Mouse (Mus musculus) stomach, postnatal 0 days (tissue): ENCODE measurements around the gene Foxp2. TPM values are rescaled to one million over a fixed set of nuclear protein-coding genes. Genes with fewer than 3 reads are reported as not detected.

Experiments used
- ATAC-seq: fragments of 200-750 bp; cut with Nextera tagmentation; 2 replicates; pipeline ENCODE4 v1.8.0; 2017; ENCODE audit not compliant: low FRiP score, low TSS enrichment
- DNase-seq: peaks from one replicate; pipeline ENCODE4 v3.0.0-alpha.2; 2016; ENCODE audit warnings: low spot score
- H3K27ac ChIP-seq: fragments of 300-500 bp; sonication (generic); replicated peaks from 2 replicates; pipeline ENCODE4 v1.5.1; 2014; ENCODE audit warnings: mild to moderate bottlenecking, control low read depth
- H3K27me3 ChIP-seq: fragments of 300-500 bp; sonication (generic); 2 replicates; pipeline ENCODE4 v1.6.1; 2014; ENCODE audit warnings: low read length; ENCODE audit not compliant: control insufficient read depth, insufficient read depth
- H3K36me3 ChIP-seq: fragments of 300-500 bp; sonication (generic); 2 replicates; pipeline ENCODE4 v1.6.1; 2014; ENCODE audit warnings: low read length, mixed read lengths; ENCODE audit not compliant: control insufficient read depth, insufficient read depth
- H3K4me1 ChIP-seq: fragments of 300-500 bp; sonication (generic); replicated peaks from 2 replicates; pipeline ENCODE4 v1.6.1; 2014; ENCODE audit warnings: antibody characterized with exemption; ENCODE audit not compliant: control insufficient read depth, insufficient read depth
- H3K4me2 ChIP-seq: fragments of 300-500 bp; sonication (generic); replicated peaks from 2 replicates; pipeline ENCODE4 v1.6.1; 2014; ENCODE audit warnings: low read depth, mild to moderate bottlenecking, control low read depth, moderate library complexity
- H3K4me3 ChIP-seq: fragments of 300-500 bp; sonication (generic); 2 replicates; pipeline ENCODE4 v1.5.1; 2014; ENCODE audit warnings: low read depth, low read length, control low read depth
- H3K9ac ChIP-seq: fragments of 300-500 bp; sonication (generic); 2 replicates; pipeline ENCODE4 v1.6.1; 2014; ENCODE audit warnings: mild to moderate bottlenecking, low read length, control low read depth, mixed read lengths
- H3K9me3 ChIP-seq: fragments of 300-500 bp; sonication (generic); 2 replicates; pipeline ENCODE4 v1.6.1; 2016; ENCODE audit warnings: low read length; ENCODE audit not compliant: control insufficient read depth
- CTCF ChIP-seq: IDR thresholded peaks from 2 replicates; pipeline ENCODE4 v1.5.1; 2016; ENCODE audit warnings: antibody characterized with exemption, low read depth, mild to moderate bottlenecking, moderate library complexity
- EP300 ChIP-seq: optimal IDR thresholded peaks from 2 replicates; pipeline ENCODE3; 2016; ENCODE audit warnings: antibody characterized with exemption
- WGBS: fragments of 180-500 bp; shearing (Covaris S2); extraction: QIAGEN DNeasy Blood & Tissue Kit; methylation state at CpG from one replicate; pipeline ENCODE4 v1.1.7; 2014; 5-methylcytosine and 5-hydroxymethylcytosine counted together
- polyA plus RNA-seq: library from polyadenylated mRNA; unstranded; fragments of >200 nt; fragmentation: Nextera tagmentation; extraction: Ambion mirVana; gene quantifications from 2 replicates; pipeline ENCODE4 v1.2.1, GENCODE M21; 2015

Gene Foxp2
- polyA plus RNA-seq, 1 experiment from 2014 or later = 11.0 TPM

DNA sequence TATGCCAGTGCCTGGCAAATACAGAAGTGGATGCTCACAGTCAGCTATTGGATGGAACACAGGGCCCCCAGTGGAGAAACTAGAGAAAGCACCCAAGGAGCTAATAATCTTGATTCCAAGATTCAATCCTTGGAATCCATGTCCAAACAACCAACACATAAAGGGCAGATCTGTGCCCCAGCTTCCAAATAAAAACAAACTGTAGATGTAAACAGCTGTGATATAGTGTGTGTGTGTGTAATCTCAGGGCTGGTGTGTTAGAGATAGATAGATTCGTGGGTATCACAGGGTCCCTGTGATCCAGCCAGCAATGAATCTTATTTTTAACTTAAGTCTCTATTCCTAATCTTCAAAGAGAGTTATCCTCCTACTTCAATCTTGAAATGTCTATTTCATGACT is 107.0 kb downstream of the Foxp2 start:
- 88% methylated on average over 1 of the region's 1 CpGs for WGBS

GRCm38 (mm10) chr6:15028488-15028887 is 127.3 kb downstream of the Foxp2 start:
- H3K9ac ChIP-seq = no peak overlapping the region
- ATAC-seq (no peak), DNase-seq (no peak)
- 82% methylated on average over 3 of the region's 3 CpGs for WGBS
- H3K4me2 ChIP-seq = no peak overlapping the region
- H3K36me3 ChIP-seq = no peaks in the 10 kb centered on the region
- no peaks in the 10 kb centered on the region for H3K27me3 ChIP-seq
- no peak overlapping the region for H3K27ac ChIP-seq
- no peaks in the 10 kb centered on the region for H3K9me3 ChIP-seq
- H3K4me1 ChIP-seq = no peaks in the 10 kb centered on the region
- H3K4me3 ChIP-seq = no peak overlapping the region
- TF ChIP-seq CTCF (no peak), EP300 (no peak)

More for the DNA sequence above, 107.0 kb downstream of the Foxp2 start:
- ATAC-seq (no peak), DNase-seq (no peak)
- no peaks in the 10 kb centered on the region for H3K9me3 ChIP-seq
- no peaks in the 10 kb centered on the region for H3K4me1 ChIP-seq
- no peak overlapping the region for H3K4me3 ChIP-seq
- no peak overlapping the region for H3K9ac ChIP-seq
- H3K27me3 ChIP-seq = no peaks in the 10 kb centered on the region
- no peaks in the 10 kb centered on the region for H3K36me3 ChIP-seq
- no peak overlapping the region for H3K27ac ChIP-seq
- H3K4me2 ChIP-seq = no peak overlapping the region
- TF ChIP-seq EP300 (no peak), CTCF (peak; percentile 27)

DNA sequence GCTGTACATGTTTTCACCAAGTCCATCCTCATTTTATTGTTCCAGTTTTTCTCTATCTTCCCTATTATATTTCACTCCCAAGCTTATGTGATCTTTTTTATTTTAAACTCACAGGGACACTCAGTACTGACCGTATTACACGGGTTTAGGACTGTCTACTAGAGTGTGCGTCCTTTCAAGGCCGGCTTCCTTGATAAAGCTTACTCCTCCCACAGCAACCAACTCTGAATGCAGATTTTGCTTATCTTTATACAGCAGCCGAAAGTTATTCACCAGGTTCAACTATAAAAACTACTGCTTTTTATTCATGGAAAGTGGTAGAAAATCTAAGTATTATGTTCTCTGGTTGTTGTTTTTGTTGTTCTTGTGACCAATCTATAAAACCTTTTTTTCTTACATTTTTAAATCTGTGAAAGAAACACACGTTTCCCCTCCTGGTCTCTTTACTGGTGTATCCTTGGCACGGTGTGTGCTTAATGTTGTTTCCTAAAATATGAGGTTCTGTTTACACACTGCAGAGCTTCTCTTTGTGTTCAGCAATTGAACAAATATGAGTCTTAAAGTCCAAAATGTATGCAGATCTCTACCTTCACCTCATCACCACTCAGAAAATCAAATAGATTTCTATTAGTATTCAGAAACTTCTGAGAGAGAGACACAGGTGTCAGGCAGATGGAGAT is 128.4 kb downstream of the Foxp2 start:
- no peak for TF ChIP-seq EP300
- TF ChIP-seq CTCF = no peak
- Histone ChIP-seq H3K36me3 (no peaks in the 10 kb centered on the region), H3K4me3 (no peak overlapping the region), H3K9ac (no peak overlapping the region), H3K4me2 (no peak overlapping the region), H3K9me3 (no peaks in the 10 kb centered on the region), H3K27me3 (no peaks in the 10 kb centered on the region), H3K4me1 (no peaks in the 10 kb centered on the region), H3K27ac (no peak overlapping the region)
- no peak for ATAC-seq
- 59% methylated on average over 7 of the region's 7 CpGs for WGBS
- DNase-seq = no peak

GRCm38 (mm10) chr6:15063246-15063645 is 162.1 kb downstream of the Foxp2 start:
- ATAC-seq (no peak), DNase-seq (no peak)
- Histone ChIP-seq H3K9ac (no peak overlapping the region), H3K9me3 (no peaks in the 10 kb centered on the region), H3K4me2 (no peak overlapping the region), H3K4me3 (no peak overlapping the region), H3K27me3 (no peaks in the 10 kb centered on the region), H3K36me3 (no peaks in the 10 kb centered on the region), H3K27ac (no peak overlapping the region), H3K4me1 (no peaks in the 10 kb centered on the region)
- 73% methylated on average over 1 of the region's 1 CpGs for WGBS
- TF ChIP-seq EP300 (no peak), CTCF (no peak)

- Histone ChIP-seq H3K36me3 (no peaks in the 10 kb centered on the region), H3K9ac (no peak overlapping the region), H3K4me1 (no peaks in the 10 kb centered on the region), H3K9me3 (no peaks in the 10 kb centered on the region), H3K4me3 (no peak overlapping the region), H3K27ac (no peak overlapping the region), H3K27me3 (no peaks in the 10 kb centered on the region), H3K4me2 (no peak overlapping the region)
- DNase-seq (no peak), ATAC-seq (no peak)
- WGBS = 82% methylated on average over 1 of the region's 1 CpGs
- no peak for TF ChIP-seq EP300
- TF ChIP-seq CTCF = no peak
These were observed 200.4 kb downstream of the Foxp2 start for GRCm38 (mm10) chr6:15101548-15101947.

- ATAC-seq (no peak), DNase-seq (no peak)
- no peak overlapping the region for H3K27ac ChIP-seq
- no peaks in the 10 kb centered on the region for H3K27me3 ChIP-seq
- H3K9me3 ChIP-seq = no peaks in the 10 kb centered on the region
- H3K4me1 ChIP-seq = no peaks in the 10 kb centered on the region
- 55% methylated on average over 5 of the region's 5 CpGs for WGBS
- no peaks in the 10 kb centered on the region for H3K36me3 ChIP-seq
- H3K9ac ChIP-seq = no peak overlapping the region
- H3K4me2 ChIP-seq = no peak overlapping the region
- TF ChIP-seq CTCF (peak; percentile 41), EP300 (no peak)
- H3K4me3 ChIP-seq = no peak overlapping the region
These were observed 219.8 kb downstream of the Foxp2 start for GRCm38 (mm10) chr6:15120916-15121315.
